Mouse (Mus musculus): ENCODE results near the gene Rars2. TPM values are rescaled to one million over a fixed set of nuclear protein-coding genes. Genes with fewer than 3 reads are reported as not detected.
"Not testable (repeated sequence)": the region's sequence is repeated elsewhere in the genome, so short reads cannot be mapped to it uniquely, and the experiment has no call there.

The Rars2 gene
- polyA plus RNA-seq (2015; fragmentation: Nextera tagmentation; extraction: Ambion mirVana): 68.2 and 68.8 TPM in 2 replicates

DNA sequence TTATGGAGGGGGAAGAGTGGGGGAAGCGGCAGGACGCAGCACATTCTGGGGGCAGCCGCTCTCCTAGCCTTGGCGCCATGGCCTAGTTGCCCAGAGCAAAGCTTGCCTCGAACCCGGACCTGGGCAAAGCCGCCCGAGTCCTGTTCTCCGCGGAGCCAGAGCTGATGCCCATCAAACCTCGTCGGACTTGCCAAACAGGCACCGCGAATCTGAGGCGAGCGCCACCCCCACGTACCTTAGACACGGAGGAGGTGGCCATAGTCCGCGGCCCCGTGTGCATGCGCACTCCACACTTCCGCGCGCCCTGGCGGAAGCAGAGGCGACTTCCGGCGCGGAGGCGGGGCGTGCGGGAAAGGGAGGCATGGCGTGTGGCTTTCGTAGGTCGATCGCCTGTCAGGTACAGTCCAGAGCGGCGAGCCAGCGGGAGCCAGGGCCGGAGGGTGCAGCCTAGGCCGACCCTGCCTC is at the start of gene Rars2, which contains the start of gene Orc3:
Gene Rars2 (plus strand): TSS at position 328 of the 465 bp plus-strand sequence.
Gene Orc3 (minus strand): TSS at position 315 of the 465 bp plus-strand sequence.
- Histone ChIP-seq H3K27me3 (ENCODE audit: control insufficient read depth, insufficient read depth, low read length) (no peaks in the 10 kb centered on the region), H3K9me3 (replicated peaks; ENCODE audit: control insufficient read depth, low read length) (no peaks in the 10 kb centered on the region), H3K4me1 (ENCODE audit: control insufficient read depth, insufficient read depth, low read length) (peaks cover 20% of the 10 kb centered on the region), H3K9ac (ENCODE audit: low read length) (peak within 1 kb of the TSS; percentile 88), H3K4me3 (replicated peaks; ENCODE audit: low read length) (peak within 1 kb of the TSS; percentile 78), H3K27ac (ENCODE audit: low read length) (peak within 1 kb of the TSS; percentile 88), H3K4me2 (ENCODE audit: low read depth, low read length) (peak within 1 kb of the TSS; percentile 92), H3K36me3 (ENCODE audit: control insufficient read depth, insufficient read depth, low read length) (no peaks in the 10 kb centered on the region)
- WGBS: under 1% methylated on average over 42 of the region's 42 CpGs
- peak; percentile 99 for ATAC-seq (ENCODE audit: insufficient read depth, low FRiP score)

DNA sequence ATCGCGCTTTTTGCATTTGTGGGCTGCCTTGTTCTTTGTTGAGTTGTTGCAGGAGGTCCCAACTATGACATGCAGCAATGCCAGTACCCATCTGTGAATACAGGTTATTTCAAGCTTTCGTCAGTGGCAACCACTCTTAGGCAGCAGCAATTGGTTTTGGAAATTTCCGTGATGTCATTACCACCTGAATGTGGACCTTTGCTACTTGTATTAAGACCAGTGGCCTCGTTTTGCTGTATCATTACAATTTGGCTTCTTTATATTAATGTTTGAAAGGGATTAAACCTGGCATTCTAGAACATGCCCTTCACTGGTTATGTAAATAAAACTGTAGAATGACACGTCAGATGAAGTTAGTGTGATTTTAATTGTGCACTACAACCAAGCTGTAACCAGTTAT is 48.5 kb upstream of the Rars2 start:
- H3K4me3 ChIP-seq (replicated peaks; ENCODE audit: low read length): no peak overlapping the region
- no peaks in the 10 kb centered on the region for H3K9me3 ChIP-seq (replicated peaks; ENCODE audit: control insufficient read depth, low read length)
- H3K27ac ChIP-seq (ENCODE audit: low read length): no peak overlapping the region
- H3K4me1 ChIP-seq (ENCODE audit: control insufficient read depth, insufficient read depth, low read length): no peaks in the 10 kb centered on the region; the same call in 1 of the 2 replicates
- H3K4me2 ChIP-seq (ENCODE audit: low read depth, low read length): no peak overlapping the region
- no peak overlapping the region for H3K9ac ChIP-seq (ENCODE audit: low read length)
- peaks cover 17% of the 10 kb centered on the region for H3K36me3 ChIP-seq (ENCODE audit: control insufficient read depth, insufficient read depth, low read length)
- 80% methylated on average over 6 of the region's 6 CpGs for WGBS
- H3K27me3 ChIP-seq (ENCODE audit: control insufficient read depth, insufficient read depth, low read length): no peaks in the 10 kb centered on the region
- no peak for ATAC-seq (ENCODE audit: insufficient read depth, low FRiP score)

DNA sequence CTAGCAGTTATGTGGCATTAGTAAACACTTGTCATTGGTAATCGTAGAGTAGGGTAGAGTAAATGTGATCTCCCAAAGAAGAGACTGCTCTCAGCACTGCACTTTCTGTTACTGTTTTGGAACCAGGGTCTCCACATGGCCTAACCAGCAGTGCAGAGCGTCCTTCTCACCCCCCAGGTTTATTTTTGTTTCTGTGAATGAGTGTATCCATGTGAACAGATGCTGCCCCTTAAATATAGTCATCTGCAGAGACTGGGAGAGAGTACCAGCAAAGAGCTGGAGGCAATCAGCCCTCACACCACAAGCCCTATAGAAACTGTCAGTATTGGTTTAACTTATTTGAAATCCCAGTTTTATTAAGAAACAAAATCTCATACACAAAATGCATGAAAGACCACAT is 41.9 kb upstream of the Rars2 start:
- no peak overlapping the region for H3K4me2 ChIP-seq (ENCODE audit: low read depth, low read length)
- H3K27me3 ChIP-seq (ENCODE audit: control insufficient read depth, insufficient read depth, low read length): no peaks in the 10 kb centered on the region
- H3K4me3 ChIP-seq (replicated peaks; ENCODE audit: low read length): no peak overlapping the region
- H3K4me1 ChIP-seq (ENCODE audit: control insufficient read depth, insufficient read depth, low read length): no peaks in the 10 kb centered on the region; the same call in 1 of the 2 replicates
- WGBS: 79% methylated on average over 2 of the region's 2 CpGs
- no peak overlapping the region for H3K9ac ChIP-seq (ENCODE audit: low read length)
- ATAC-seq (ENCODE audit: insufficient read depth, low FRiP score): no peak
- H3K27ac ChIP-seq (ENCODE audit: low read length): no peak overlapping the region
- no peaks in the 10 kb centered on the region for H3K9me3 ChIP-seq (replicated peaks; ENCODE audit: control insufficient read depth, low read length)
- H3K36me3 ChIP-seq (ENCODE audit: control insufficient read depth, insufficient read depth, low read length): peaks cover 34% of the 10 kb centered on the region

DNA sequence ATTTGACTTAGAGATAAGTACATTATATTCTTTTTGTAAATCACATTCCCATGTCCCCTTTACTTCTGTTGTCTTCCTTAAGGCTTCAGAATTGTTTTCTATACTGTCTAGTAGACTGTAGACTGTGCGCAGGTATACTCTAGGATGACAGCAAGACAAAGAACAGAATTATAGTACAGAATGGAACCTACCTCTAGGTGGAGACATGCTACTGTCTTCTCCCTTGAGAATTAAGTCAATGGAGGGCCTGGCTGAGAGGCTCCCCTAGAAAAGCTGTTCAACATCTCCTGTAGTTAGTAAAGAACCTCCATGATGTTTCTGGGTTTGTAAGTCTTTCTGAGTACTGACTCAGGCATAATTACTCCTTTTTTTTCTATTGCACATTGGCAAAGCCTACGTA is 37.7 kb upstream of the Rars2 start:
- H3K36me3 ChIP-seq (ENCODE audit: control insufficient read depth, insufficient read depth, low read length): peaks cover 29% of the 10 kb centered on the region
- no peak overlapping the region for H3K27ac ChIP-seq (ENCODE audit: low read length)
- no peaks in the 10 kb centered on the region for H3K4me1 ChIP-seq (ENCODE audit: control insufficient read depth, insufficient read depth, low read length)
- no peaks in the 10 kb centered on the region for H3K27me3 ChIP-seq (ENCODE audit: control insufficient read depth, insufficient read depth, low read length)
- no peak for ATAC-seq (ENCODE audit: insufficient read depth, low FRiP score)
- H3K4me2 ChIP-seq (ENCODE audit: low read depth, low read length): no peak overlapping the region
- H3K4me3 ChIP-seq (replicated peaks; ENCODE audit: low read length): no peak overlapping the region
- no peaks in the 10 kb centered on the region for H3K9me3 ChIP-seq (replicated peaks; ENCODE audit: control insufficient read depth, low read length)
- H3K9ac ChIP-seq (ENCODE audit: low read length): no peak overlapping the region
- WGBS: 97% methylated on average over 2 of the region's 2 CpGs

DNA sequence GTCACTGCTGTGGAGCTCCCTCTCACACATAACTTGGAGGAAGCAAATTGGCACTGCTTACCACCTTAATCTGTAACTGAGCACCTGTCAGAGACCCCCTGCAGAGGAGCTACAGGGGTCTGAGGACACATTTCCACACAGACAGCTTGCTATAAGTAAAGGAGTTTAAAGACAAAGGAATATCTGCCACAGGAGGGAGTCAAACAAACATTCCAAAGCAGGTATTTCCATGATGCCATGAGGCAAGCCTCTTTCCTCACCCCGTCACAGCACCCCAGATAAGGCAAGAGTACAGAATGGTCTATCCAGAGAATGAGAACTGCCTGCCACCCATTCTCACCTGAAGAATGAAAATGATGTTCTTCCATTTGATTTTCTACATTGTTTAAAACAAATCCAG is 35.5 kb upstream of the Rars2 start:
- ATAC-seq (ENCODE audit: insufficient read depth, low FRiP score): no peak
- H3K36me3 ChIP-seq (ENCODE audit: control insufficient read depth, insufficient read depth, low read length): peaks cover 27% of the 10 kb centered on the region; the same call in 1 of the 2 replicates
- no peaks in the 10 kb centered on the region for H3K9me3 ChIP-seq (replicated peaks; ENCODE audit: control insufficient read depth, low read length)
- H3K4me1 ChIP-seq (ENCODE audit: control insufficient read depth, insufficient read depth, low read length): no peaks in the 10 kb centered on the region
- H3K4me2 ChIP-seq (ENCODE audit: low read depth, low read length): no peak overlapping the region
- WGBS: 76% methylated on average over 1 of the region's 1 CpGs
- no peak overlapping the region for H3K27ac ChIP-seq (ENCODE audit: low read length)
- H3K27me3 ChIP-seq (ENCODE audit: control insufficient read depth, insufficient read depth, low read length): no peaks in the 10 kb centered on the region
- H3K9ac ChIP-seq (ENCODE audit: low read length): no peak overlapping the region
- H3K4me3 ChIP-seq (replicated peaks; ENCODE audit: low read length): no peak overlapping the region

DNA sequence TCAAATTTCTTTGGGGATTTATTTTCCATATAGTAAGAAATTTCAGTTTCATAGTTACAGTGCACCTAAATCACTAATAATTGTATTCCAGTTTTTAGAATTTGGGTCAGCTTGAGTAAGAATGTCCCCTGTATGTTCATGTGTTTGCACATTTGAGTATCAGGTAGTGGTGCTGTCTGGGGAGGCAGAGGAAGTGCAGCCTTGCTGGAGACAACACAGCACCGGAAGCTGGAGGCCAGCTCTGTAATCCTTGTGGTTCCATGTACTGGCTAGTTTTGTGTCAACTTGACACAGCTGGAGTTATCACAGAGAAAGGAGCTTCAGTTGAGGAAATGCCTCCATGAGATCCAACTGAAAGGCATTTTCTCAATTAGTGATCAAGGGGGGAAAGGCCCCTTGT is 33.3 kb upstream of the Rars2 start:
- H3K9me3 ChIP-seq (replicated peaks; ENCODE audit: control insufficient read depth, low read length); H3K27ac ChIP-seq (ENCODE audit: low read length); H3K4me2 ChIP-seq (ENCODE audit: low read depth, low read length); H3K4me3 ChIP-seq (replicated peaks; ENCODE audit: low read length); ATAC-seq (ENCODE audit: insufficient read depth, low FRiP score); H3K9ac ChIP-seq (ENCODE audit: low read length); H3K4me1 ChIP-seq (ENCODE audit: control insufficient read depth, insufficient read depth, low read length); H3K27me3 ChIP-seq (ENCODE audit: control insufficient read depth, insufficient read depth, low read length): not testable (repeated sequence)
- WGBS: 84% methylated on average over 1 of the region's 1 CpGs
- peaks cover 16% of the 10 kb centered on the region; the same call in 1 of the 2 replicates for H3K36me3 ChIP-seq (ENCODE audit: control insufficient read depth, insufficient read depth, low read length)

DNA sequence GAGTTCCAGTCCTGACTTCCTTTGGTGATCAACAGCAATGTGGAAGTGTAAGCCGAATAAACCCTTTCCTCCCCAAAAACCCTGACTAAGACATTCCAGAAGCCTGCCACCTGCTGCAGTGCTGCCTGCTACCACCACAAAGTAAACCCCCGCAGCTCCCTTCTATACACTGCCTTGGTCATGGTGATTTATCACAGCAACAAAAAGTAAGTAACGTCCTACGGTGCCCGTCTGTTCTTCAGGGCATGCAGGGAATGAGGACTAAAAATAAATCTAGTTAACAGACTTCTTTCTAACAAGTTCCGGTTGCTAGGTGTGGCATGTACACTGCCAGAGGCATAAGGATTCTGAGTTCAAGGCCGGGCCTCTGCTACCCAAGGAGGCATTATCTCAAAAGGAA is 32.8 kb upstream of the Rars2 start:
- 65% methylated on average over 7 of the region's 7 CpGs for WGBS
- H3K27ac ChIP-seq (ENCODE audit: low read length): no peak overlapping the region
- no peak overlapping the region for H3K4me3 ChIP-seq (replicated peaks; ENCODE audit: low read length)
- no peak overlapping the region for H3K9ac ChIP-seq (ENCODE audit: low read length)
- peaks cover 11% of the 10 kb centered on the region; the same call in 1 of the 2 replicates for H3K36me3 ChIP-seq (ENCODE audit: control insufficient read depth, insufficient read depth, low read length)
- H3K4me1 ChIP-seq (ENCODE audit: control insufficient read depth, insufficient read depth, low read length): no peaks in the 10 kb centered on the region
- H3K9me3 ChIP-seq (replicated peaks; ENCODE audit: control insufficient read depth, low read length): no peaks in the 10 kb centered on the region
- no peaks in the 10 kb centered on the region for H3K27me3 ChIP-seq (ENCODE audit: control insufficient read depth, insufficient read depth, low read length)
- no peak overlapping the region for H3K4me2 ChIP-seq (ENCODE audit: low read depth, low read length)
- ATAC-seq (ENCODE audit: insufficient read depth, low FRiP score): no peak

DNA sequence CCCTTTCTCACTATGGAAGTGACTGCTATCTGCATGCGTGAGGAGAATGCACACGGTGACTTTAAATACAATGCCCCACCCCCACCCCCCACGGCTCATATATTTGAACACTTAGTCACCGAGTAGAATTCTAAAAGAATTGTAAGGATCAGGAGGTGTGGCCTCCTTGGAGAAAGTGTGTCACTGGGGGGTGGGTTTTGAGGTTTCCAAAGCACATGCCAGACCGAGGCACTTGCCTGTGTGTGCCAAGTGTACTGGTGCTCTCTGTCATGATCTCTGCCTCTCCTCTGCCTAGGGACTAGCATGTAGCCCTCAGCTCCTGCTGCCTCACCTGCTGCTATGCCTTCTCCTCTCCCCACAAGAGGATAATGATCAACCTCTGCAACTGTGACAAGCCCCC is 32.3 kb upstream of the Rars2 start:
- Histone ChIP-seq H3K27me3 (ENCODE audit: control insufficient read depth, insufficient read depth, low read length) (no peaks in the 10 kb centered on the region), H3K4me3 (replicated peaks; ENCODE audit: low read length) (no peak overlapping the region), H3K4me1 (ENCODE audit: control insufficient read depth, insufficient read depth, low read length) (no peaks in the 10 kb centered on the region), H3K36me3 (ENCODE audit: control insufficient read depth, insufficient read depth, low read length) (peaks cover 9% of the 10 kb centered on the region; the same call in 1 of the 2 replicates), H3K9me3 (replicated peaks; ENCODE audit: control insufficient read depth, low read length) (no peaks in the 10 kb centered on the region), H3K9ac (ENCODE audit: low read length) (no peak overlapping the region), H3K27ac (ENCODE audit: low read length) (no peak overlapping the region), H3K4me2 (ENCODE audit: low read depth, low read length) (no peak overlapping the region)
- 55% methylated on average over 5 of the region's 5 CpGs for WGBS
- peak; percentile 60; the same call in 1 of the 2 replicates for ATAC-seq (ENCODE audit: insufficient read depth, low FRiP score)

DNA sequence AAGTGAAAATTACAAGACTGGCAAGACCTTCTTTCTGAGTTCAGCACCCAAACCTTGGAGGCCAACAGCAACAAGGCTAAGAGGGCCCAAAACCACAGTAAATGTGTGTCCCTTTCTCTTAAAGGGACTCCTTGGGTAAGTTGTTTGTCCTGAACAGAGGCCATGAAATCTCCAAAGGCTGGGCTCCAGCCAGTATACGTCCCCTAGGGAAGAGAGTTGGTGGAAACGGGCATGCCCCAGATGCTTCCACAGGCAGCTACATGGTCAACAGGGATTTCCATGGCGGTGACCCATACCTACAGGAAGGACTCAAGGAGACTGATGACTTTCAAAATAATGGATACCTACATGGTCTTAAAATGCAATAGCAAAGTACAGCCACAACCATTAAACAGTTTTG is 31.3 kb upstream of the Rars2 start:
- Histone ChIP-seq H3K27ac (ENCODE audit: low read length) (no peak overlapping the region), H3K27me3 (ENCODE audit: control insufficient read depth, insufficient read depth, low read length) (no peaks in the 10 kb centered on the region), H3K4me1 (ENCODE audit: control insufficient read depth, insufficient read depth, low read length) (no peaks in the 10 kb centered on the region), H3K4me3 (replicated peaks; ENCODE audit: low read length) (no peak overlapping the region), H3K36me3 (ENCODE audit: control insufficient read depth, insufficient read depth, low read length) (peaks cover 9% of the 10 kb centered on the region; the same call in 1 of the 2 replicates), H3K9ac (ENCODE audit: low read length) (no peak overlapping the region), H3K4me2 (ENCODE audit: low read depth, low read length) (no peak overlapping the region), H3K9me3 (replicated peaks; ENCODE audit: control insufficient read depth, low read length) (no peaks in the 10 kb centered on the region)
- 89% methylated on average over 3 of the region's 3 CpGs for WGBS
- ATAC-seq (ENCODE audit: insufficient read depth, low FRiP score): no peak

All from stomach, embryonic 16.5 days (tissue).